Mouse (Mus musculus) heart, embryonic 11.5 days (tissue): ENCODE results near the gene Synpo2. TPM values are rescaled to one million over a fixed set of nuclear protein-coding genes. Genes with fewer than 3 reads are reported as not detected.

Experiments
- ATAC-seq: fragments of 200-750 bp; cut with Nextera tagmentation; replicated peaks from 2 replicates; pipeline ENCODE4 v1.8.0; 2017; ENCODE audit warnings: moderate library complexity; ENCODE audit not compliant: insufficient number of reproducible peaks, low FRiP score, low TSS enrichment
- H3K27ac ChIP-seq: fragments of 300-500 bp; sonication (generic); 2 replicates; pipeline ENCODE4 v1.5.1; 2014; ENCODE audit warnings: mild to moderate bottlenecking, low read depth, low read length
- H3K27me3 ChIP-seq: fragments of 300-500 bp; sonication (generic); 2 replicates; pipeline ENCODE4 v1.6.1; 2014; ENCODE audit warnings: mild to moderate bottlenecking, low read length, mixed read lengths; ENCODE audit not compliant: control insufficient read depth, insufficient read depth
- H3K36me3 ChIP-seq: fragments of 300-500 bp; sonication (generic); 2 replicates; pipeline ENCODE4 v1.6.1; 2014; ENCODE audit warnings: mild to moderate bottlenecking, low read length, moderate library complexity, mixed read lengths; ENCODE audit not compliant: control insufficient read depth, insufficient read depth
- H3K4me1 ChIP-seq: fragments of 300-500 bp; sonication (generic); 2 replicates; pipeline ENCODE4 v1.6.1; 2014; ENCODE audit warnings: low read length; ENCODE audit not compliant: control insufficient read depth, insufficient read depth
- H3K4me2 ChIP-seq: fragments of 300-500 bp; sonication (generic); 2 replicates; pipeline ENCODE4 v1.6.1; 2014; ENCODE audit warnings: mild to moderate bottlenecking, moderate library complexity
- H3K4me3 ChIP-seq: fragments of 300-500 bp; sonication (generic); 2 replicates; pipeline ENCODE4 v1.5.1; 2014; ENCODE audit warnings: low read depth, low read length
- H3K9ac ChIP-seq: fragments of 300-500 bp; sonication (generic); 2 replicates; pipeline ENCODE4 v1.6.1; 2014; ENCODE audit warnings: mild to moderate bottlenecking, low read depth, low read length, moderate library complexity
- H3K9me3 ChIP-seq: fragments of 300-500 bp; sonication (generic); replicated peaks from 2 replicates; pipeline ENCODE4 v1.6.1; 2016; ENCODE audit warnings: low read length; ENCODE audit not compliant: control insufficient read depth
- WGBS: fragments of 180-500 bp; shearing (Covaris S2); extraction: QIAGEN DNeasy Blood & Tissue Kit; methylation state at CpG from one replicate; pipeline ENCODE4 v1.1.7; 2014; ENCODE audit not compliant: insufficient replicate concordance; 5-methylcytosine and 5-hydroxymethylcytosine counted together
- polyA plus RNA-seq: library from polyadenylated mRNA; unstranded; fragments of >200 nt; fragmentation: Nextera tagmentation; extraction: Ambion mirVana; gene quantifications from 2 replicates; pipeline ENCODE4 v1.2.1, GENCODE M21; 2014

Synpo2 gene
- polyA plus RNA-seq, 1 experiment from 2014 or later = 21.8 TPM

- Histone ChIP-seq H3K4me2 (no peak overlapping the region), H3K4me1 (peaks cover 5% of the 10 kb centered on the region; the same call in 1 of the 2 replicates), H3K27ac (no peak overlapping the region), H3K27me3 (no peaks in the 10 kb centered on the region), H3K4me3 (no peak overlapping the region), H3K9me3 (no peaks in the 10 kb centered on the region), H3K9ac (no peak overlapping the region), H3K36me3 (no peaks in the 10 kb centered on the region)
- no peak for ATAC-seq
- WGBS = 83% methylated on average over 1 of the region's 1 CpGs
Observed at GRCm38 (mm10) chr3:123058832-123059231, 177.1 kb downstream of the Synpo2 start.

DNA sequence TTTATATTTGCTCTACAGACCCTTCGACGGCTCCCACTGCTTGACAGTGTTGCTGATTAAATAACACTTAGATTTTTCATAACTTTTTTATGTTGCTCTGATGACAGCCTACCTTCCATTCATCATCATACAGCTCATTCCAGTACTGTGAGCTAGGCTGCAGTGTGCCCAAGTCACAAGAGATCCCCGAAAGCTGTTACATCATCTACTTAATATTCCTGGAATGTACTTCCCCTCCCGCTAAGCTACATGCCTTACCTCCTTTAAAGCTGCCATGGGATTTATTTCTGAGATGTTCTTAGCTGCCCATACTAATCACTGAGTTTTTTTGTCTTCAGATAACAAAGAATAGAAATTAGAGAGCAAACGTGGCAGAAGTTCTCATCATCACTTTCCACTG lies 181.8 kb downstream of the Synpo2 start:
- no peaks in the 10 kb centered on the region for H3K36me3 ChIP-seq

GRCm38 (mm10) chr3:123053192-123053938 lies 182.6 kb downstream of the Synpo2 start:
- peaks cover 5% of the 10 kb centered on the region; the same call in 1 of the 2 replicates for H3K4me1 ChIP-seq
- H3K27me3 ChIP-seq = no peaks in the 10 kb centered on the region
- no peaks in the 10 kb centered on the region for H3K36me3 ChIP-seq
- no peak overlapping the region for H3K27ac ChIP-seq
- H3K4me2 ChIP-seq = no peak overlapping the region
- H3K9me3 ChIP-seq = peaks cover 4% of the 10 kb centered on the region; the same call in 1 of the 2 replicates
- WGBS = 71% methylated on average over 8 of the region's 8 CpGs
- ATAC-seq = no peak
- H3K4me3 ChIP-seq = no peak overlapping the region
- no peak overlapping the region for H3K9ac ChIP-seq

More for the DNA sequence above, 181.8 kb downstream of the Synpo2 start:
- Histone ChIP-seq H3K9ac (no peak overlapping the region), H3K4me3 (no peak overlapping the region), H3K27me3 (no peaks in the 10 kb centered on the region), H3K4me1 (peaks cover 5% of the 10 kb centered on the region; the same call in 1 of the 2 replicates), H3K4me2 (no peak overlapping the region), H3K27ac (no peak overlapping the region), H3K9me3 (peaks cover 4% of the 10 kb centered on the region; the same call in 1 of the 2 replicates)
- WGBS = 51% methylated on average over 5 of the region's 5 CpGs
- ATAC-seq = no peak; the same call in 1 of the 2 replicates

DNA sequence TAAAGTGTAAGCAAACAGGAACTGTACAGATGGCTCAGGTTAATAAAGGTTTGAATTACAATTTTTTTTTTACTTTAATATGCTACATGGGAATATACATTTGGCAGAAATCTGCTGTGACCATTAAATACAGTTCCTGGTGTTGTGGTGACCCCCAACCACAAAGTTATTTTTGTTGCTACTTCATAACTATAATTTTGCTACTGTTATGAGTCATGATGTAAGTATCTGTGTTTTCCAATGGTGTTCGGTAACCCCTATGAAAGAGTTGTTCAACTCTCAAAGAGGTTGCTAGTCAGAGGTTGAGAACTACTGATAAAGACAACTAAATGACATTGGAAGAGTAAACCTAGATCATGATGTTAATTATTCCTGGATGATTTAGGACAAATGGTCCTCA lies 193.6 kb downstream of the Synpo2 start:
- ATAC-seq = no peak
- Histone ChIP-seq H3K4me3 (no peak overlapping the region), H3K4me1 (no peaks in the 10 kb centered on the region), H3K9ac (no peak overlapping the region), H3K27ac (no peak overlapping the region), H3K36me3 (no peaks in the 10 kb centered on the region), H3K9me3 (no peaks in the 10 kb centered on the region), H3K4me2 (no peak overlapping the region), H3K27me3 (no peaks in the 10 kb centered on the region)
- WGBS = 83% methylated on average over 1 of the region's 1 CpGs

DNA sequence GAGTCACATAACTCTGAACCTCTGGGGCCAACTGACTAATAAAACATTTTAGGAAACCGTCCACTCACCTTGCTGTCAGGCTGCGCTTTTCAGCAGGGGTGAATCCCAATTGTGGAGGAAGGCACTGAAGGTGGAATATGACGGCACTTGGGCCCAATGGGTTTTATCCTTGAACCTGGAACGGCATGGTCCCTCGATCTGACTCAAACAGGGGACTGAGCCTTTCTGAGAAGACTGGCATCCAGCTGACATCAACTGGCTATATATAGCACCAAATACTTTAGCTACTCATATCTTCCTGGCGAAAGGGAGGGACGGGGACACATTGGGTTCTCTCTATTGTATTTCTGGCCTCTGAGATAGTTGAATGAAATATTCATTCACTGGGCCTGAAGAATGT lies 201.2 kb downstream of the Synpo2 start, which contains the start of gene Myoz2:
Gene Myoz2 (minus strand): TSS at position 264 of the 400 bp plus-strand sequence.
- Histone ChIP-seq H3K4me3 (peak within 1 kb of the TSS; percentile 37), H3K27me3 (no peaks in the 10 kb centered on the region), H3K9me3 (no peaks in the 10 kb centered on the region), H3K27ac (peak within 1 kb of the TSS; percentile 77), H3K36me3 (no peaks in the 10 kb centered on the region), H3K4me1 (peaks cover 6% of the 10 kb centered on the region), H3K9ac (peak within 1 kb of the TSS; percentile 64), H3K4me2 (peak within 1 kb of the TSS; percentile 59)
- peak; percentile 48; the same call in 1 of the 2 replicates for ATAC-seq
- 50% methylated on average over 7 of the region's 7 CpGs for WGBS

GRCm38 (mm10) chr3:123033804-123034203 lies 202.1 kb downstream of the Synpo2 start:
- Histone ChIP-seq H3K9me3 (no peaks in the 10 kb centered on the region), H3K4me1 (peaks cover 6% of the 10 kb centered on the region), H3K27ac (peak overlapping the region; percentile 77), H3K36me3 (no peaks in the 10 kb centered on the region), H3K9ac (peak overlapping the region; percentile 64; the same call in 1 of the 2 replicates), H3K4me2 (peak overlapping the region; percentile 59), H3K27me3 (no peaks in the 10 kb centered on the region), H3K4me3 (peak overlapping the region; percentile 37)
- ATAC-seq = no peak
- WGBS = 68% methylated on average over 8 of the region's 8 CpGs

Other genes starting within 250 kb of the Synpo2 start
- gene Myoz2, start 201.1 kb downstream of the Synpo2 start, polyA plus RNA-seq = 100 and 111 TPM in 2 replicates
- gene Sec24d, start 31.3 kb upstream of the Synpo2 start, polyA plus RNA-seq = 66.1 and 73.4 TPM in 2 replicates
- 17.9 and 22.4 TPM in 2 replicates for gene Mettl14, start 150.0 kb upstream of the Synpo2 start, polyA plus RNA-seq
- 0.89 and 1.5 TPM in 2 replicates for gene Prss12, start 210.8 kb upstream of the Synpo2 start, polyA plus RNA-seq